Mouse (Mus musculus) layer of hippocampus, adult 2 months (tissue): ENCODE measurements around the gene Nrip2. TPM values are rescaled to one million over a fixed set of nuclear protein-coding genes. Genes with fewer than 3 reads are reported as not detected.
"Not testable (repeated sequence)": the region's sequence is repeated elsewhere in the genome, so short reads cannot be mapped to it uniquely, and the experiment has no call there.

Source experiments
- DNase-seq, 2 experiments: peaks; one replicate each; pipeline ENCODE4 v3.0.0; 2022; ENCODE audit warnings: low spot score in 2 of 2
- H3K27ac ChIP-seq: fragments of 200-600 bp; 2 replicates; pipeline ENCODE4 v1.8.1; 2022
- H3K4me3 ChIP-seq: fragments of 200-600 bp; 2 replicates; pipeline ENCODE4 v1.8.1; 2022; ENCODE audit warnings: mild to moderate bottlenecking
- CTCF ChIP-seq: fragments of 200-600 bp; conservative IDR thresholded peaks from 2 replicates; pipeline ENCODE4 v1.8.1; 2022; ENCODE audit warnings: antibody characterized with exemption, mild to moderate bottlenecking, moderate library complexity
- total RNA-seq, 2 experiments: library from RNA; stranded (reverse); gene quantifications; 2 replicates each; pipeline ENCODE4 v1.2.3; 2021

Gene Nrip2
- total RNA-seq, 2 experiments from 2014 or later = 18.4 to 20.3 TPM

- Histone ChIP-seq H3K4me3 (no peak overlapping the region; the same call in 1 of the 2 replicates), H3K27ac (peak overlapping the region; percentile 84)
- no peak for DNase-seq
- TF ChIP-seq CTCF = no peak
Observed at GRCm38 (mm10) chr6:128376371-128377085, 22.6 kb upstream of the Nrip2 start.

- H3K27ac ChIP-seq = no peak overlapping the region
- no peak overlapping the region for H3K4me3 ChIP-seq
- no peak for DNase-seq
- TF ChIP-seq CTCF = no peak
Observed at GRCm38 (mm10) chr6:128379636-128380035, 19.5 kb upstream of the Nrip2 start.

DNA sequence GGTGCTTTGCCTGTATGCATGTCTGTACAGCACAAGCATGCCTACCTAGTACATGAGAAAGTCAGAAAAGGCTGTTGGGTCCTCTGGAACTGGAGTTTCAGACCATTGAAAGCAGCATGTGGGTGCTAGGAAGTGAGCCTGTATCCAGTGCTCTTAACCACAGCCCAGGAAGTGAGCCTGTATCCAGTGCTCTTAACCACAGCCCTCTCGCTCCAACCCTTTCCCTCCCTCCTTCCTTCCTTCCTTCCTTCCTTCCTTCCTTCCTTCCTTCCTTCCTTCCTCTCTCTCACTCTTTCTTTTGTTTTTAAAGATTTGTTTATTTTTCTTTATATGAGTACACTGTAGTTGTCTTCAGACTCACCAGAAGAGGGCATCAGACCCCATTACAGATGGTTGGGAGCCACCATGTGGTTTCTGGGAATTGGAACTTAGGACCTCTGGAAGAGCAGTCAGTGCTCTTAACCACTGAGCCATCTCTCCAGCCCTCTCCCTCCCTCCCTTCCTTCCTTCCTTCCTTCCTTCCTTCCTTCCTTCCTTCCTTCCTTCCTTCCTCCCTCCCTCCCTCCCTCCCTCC lies 18.4 kb upstream of the Nrip2 start:
- TF ChIP-seq CTCF = peak; percentile 59
- not testable (repeated sequence) for H3K27ac ChIP-seq

GRCm38 (mm10) chr6:128381254-128381653 lies 17.8 kb upstream of the Nrip2 start:
- Histone ChIP-seq H3K4me3 (no peak overlapping the region), H3K27ac (no peak overlapping the region)
- no peak for DNase-seq
- TF ChIP-seq CTCF = no peak

More for the DNA sequence above, 18.4 kb upstream of the Nrip2 start:
- DNase-seq, H3K4me3 ChIP-seq: not testable (repeated sequence)

GRCm38 (mm10) chr6:128383752-128384151 lies 15.3 kb upstream of the Nrip2 start:
- Histone ChIP-seq H3K27ac (no peak overlapping the region), H3K4me3 (no peak overlapping the region)
- no peak for DNase-seq
- TF ChIP-seq CTCF = no peak

GRCm38 (mm10) chr6:128385026-128385425 lies 14.1 kb upstream of the Nrip2 start:
- no peak for DNase-seq
- no peak overlapping the region for H3K27ac ChIP-seq
- H3K4me3 ChIP-seq = no peak overlapping the region
- no peak for TF ChIP-seq CTCF

- Histone ChIP-seq H3K4me3 (no peak overlapping the region), H3K27ac (no peak overlapping the region)
- no peak for TF ChIP-seq CTCF
- no peak for DNase-seq
Observed at GRCm38 (mm10) chr6:128389185-128389584, 9.9 kb upstream of the Nrip2 start.

- no peak for TF ChIP-seq CTCF
- H3K27ac ChIP-seq = no peak overlapping the region
- H3K4me3 ChIP-seq = no peak overlapping the region
- no peak for DNase-seq
Observed at GRCm38 (mm10) chr6:128390683-128391082, 8.4 kb upstream of the Nrip2 start.

DNA sequence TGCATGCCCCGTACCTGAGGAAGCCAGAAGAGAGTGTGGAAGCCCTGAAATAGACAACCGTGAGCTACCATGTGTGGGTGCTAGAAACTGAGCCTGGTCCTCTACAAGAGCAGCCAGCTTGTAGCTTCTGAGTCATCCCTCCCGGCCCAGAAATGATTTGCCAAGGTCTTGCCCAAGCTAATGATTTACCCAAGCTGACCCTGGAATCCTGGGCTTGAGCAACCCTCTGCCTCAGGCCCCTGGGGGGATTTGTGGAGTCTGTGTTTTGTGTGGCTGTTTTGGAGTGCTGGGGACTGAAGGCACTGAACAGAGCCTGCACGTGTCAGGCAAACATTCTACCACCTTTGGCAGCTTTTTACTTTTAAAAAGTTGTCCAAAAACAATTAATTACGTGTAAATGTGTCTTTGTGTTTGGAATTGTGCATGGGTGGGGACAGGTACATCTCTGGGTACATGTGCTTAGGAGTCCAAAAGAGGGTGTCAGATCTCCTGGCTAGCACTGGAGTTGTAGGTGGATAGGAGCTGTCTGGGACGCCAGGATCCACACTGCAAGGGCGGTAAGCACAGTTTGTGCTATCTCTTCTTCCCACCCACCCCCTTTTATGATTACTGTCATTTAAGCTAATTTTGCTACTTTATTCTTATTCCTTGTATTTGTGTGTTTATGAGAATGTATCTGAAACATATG lies 1.4 kb upstream of the Nrip2 start:
- TF ChIP-seq CTCF = no peak
- Histone ChIP-seq H3K4me3 (no peak overlapping the region), H3K27ac (peak overlapping the region; percentile 36; the same call in 1 of the 2 replicates)
- no peak for DNase-seq

DNA sequence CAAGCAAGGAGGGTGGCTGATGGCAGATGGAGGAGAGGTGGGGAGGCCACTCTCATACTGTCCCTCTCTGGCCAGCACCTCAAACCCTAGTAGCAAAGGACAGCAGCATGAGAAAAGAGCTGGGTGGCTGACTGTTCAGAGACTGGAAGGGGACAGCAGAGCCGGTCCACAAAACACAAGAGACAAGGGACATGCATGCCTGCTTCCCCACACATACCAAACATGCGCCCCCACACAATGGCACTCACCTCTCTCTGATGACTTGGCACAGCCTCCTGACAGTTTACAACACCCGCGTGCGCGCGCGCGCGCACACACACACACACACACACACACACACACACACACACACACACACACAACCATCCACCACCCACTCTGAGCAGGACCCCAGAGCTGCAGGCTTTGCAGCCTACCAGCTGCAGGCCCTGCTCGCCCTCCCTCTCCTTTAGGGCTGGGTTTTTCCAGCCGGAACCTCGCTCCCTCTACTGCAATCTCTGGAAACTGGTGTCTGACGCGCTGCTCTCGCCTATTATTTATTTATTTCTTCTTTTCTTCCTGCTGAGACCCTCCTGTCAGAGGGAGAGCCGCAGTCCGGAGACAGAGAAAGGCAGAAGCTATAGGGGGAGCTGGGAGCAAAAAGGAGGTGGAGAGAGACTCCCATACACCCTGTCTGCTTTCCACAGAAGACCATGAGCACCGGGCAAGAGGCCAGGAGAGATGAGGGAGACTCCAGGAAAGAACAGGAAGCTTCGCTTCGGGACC lies 507 bp downstream of the Nrip2 start:
- peak in 1 of 2 experiments; percentile 49 for DNase-seq
- H3K4me3 ChIP-seq = peak overlapping the region; percentile 60
- no peak for TF ChIP-seq CTCF
- peak overlapping the region; percentile 90 for H3K27ac ChIP-seq

- 0 out of 2 replicates have a peak, but pooled peaks have one; percentile 6 for TF ChIP-seq CTCF
- H3K4me3 ChIP-seq = no peak overlapping the region
- no peak for DNase-seq
- no peak overlapping the region for H3K27ac ChIP-seq
Observed at GRCm38 (mm10) chr6:128404708-128405107, 5.6 kb downstream of the Nrip2 start.

DNA sequence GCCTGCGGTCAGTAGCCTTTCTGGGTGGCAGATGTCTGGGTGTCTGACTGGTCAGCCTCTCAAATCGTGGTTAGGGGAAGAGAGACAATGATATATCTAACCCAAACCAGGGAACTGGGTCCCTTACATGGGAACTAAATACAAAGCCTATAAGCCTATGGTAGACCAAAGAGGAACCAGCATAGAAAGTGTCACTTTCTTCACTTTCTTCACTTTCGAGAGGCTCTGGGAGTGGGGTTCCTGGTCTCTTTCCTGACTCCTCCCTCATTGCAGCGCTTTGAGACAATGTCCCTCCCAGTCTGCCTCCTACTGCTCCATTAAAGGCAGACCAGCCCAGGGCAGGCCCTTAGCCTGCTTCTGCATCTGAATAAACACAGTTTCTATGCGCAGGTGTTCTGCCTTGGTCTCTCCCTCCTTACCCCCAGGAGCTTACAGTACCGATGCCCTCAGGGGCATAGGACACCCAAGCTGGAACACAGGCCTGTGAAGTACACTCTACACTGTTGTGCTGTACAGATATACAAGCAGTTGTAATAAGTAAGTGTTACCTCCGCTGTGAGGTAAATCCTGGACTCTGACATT lies 9.5 kb downstream of the Nrip2 start:
- TF ChIP-seq CTCF = no peak
- Histone ChIP-seq H3K27ac (no peak overlapping the region), H3K4me3 (no peak overlapping the region)
- no peak for DNase-seq
